Mouse (Mus musculus) MEL (cell line): ENCODE measurements around the gene Cdc73. TPM values are rescaled to one million over a fixed set of nuclear protein-coding genes. Genes with fewer than 3 reads are reported as not detected.

Experiments used
- DNase-seq: peaks from one replicate; pipeline ENCODE4 v3.0.0; 2011; ENCODE audit warnings: low read depth, low spot score
- H3K27ac ChIP-seq: 2 replicates; pipeline ENCODE4 v1.5.1; 2012; ENCODE audit warnings: low read depth, mild to moderate bottlenecking, control low read depth, low read length, moderate library complexity; ENCODE audit not compliant: control insufficient read depth
- H3K27me3 ChIP-seq, 2 experiments: fragments of 150-350 bp in 1 of 2; sonication (generic) in 1 of 2; 2 replicates each; pipeline ENCODE4 v1.6.1; 2012; ENCODE audit warnings: low read length in 2 of 2, mild to moderate bottlenecking in 2 of 2, improper control_type of control experiment in 1 of 2, moderate library complexity in 1 of 2; ENCODE audit not compliant: insufficient read depth in 2 of 2, control insufficient read depth in 1 of 2
- H3K36me3 ChIP-seq, 2 experiments: 2 replicates each; pipeline ENCODE4 v1.6.1; 2012 to 2014; ENCODE audit warnings: low read length in 2 of 2, improper control_type of control experiment in 1 of 2, inconsistent platforms in 1 of 2, mild to moderate bottlenecking in 1 of 2; ENCODE audit not compliant: insufficient read depth in 2 of 2, control insufficient read depth in 1 of 2
- H3K4me1 ChIP-seq, 2 experiments: fragments of 150-350 bp in 1 of 2; sonication (generic) in 1 of 2; 2 replicates each; pipeline ENCODE4 v1.6.1; 2012; ENCODE audit warnings: low read length in 2 of 2, improper control_type of control experiment in 1 of 2, mild to moderate bottlenecking in 1 of 2; ENCODE audit not compliant: insufficient read depth in 2 of 2, control insufficient read depth in 1 of 2
- H3K4me3 ChIP-seq, 2 experiments: fragments of 150-350 bp in 1 of 2; sonication (generic) in 1 of 2; 2 replicates each; pipeline ENCODE4 v1.5.1; 2012; ENCODE audit warnings: low read depth in 2 of 2, low read length in 2 of 2, mild to moderate bottlenecking in 2 of 2, moderate library complexity in 2 of 2, control low read depth in 1 of 2, improper control_type of control experiment in 1 of 2; ENCODE audit not compliant: control insufficient read depth in 1 of 2, insufficient read depth in 1 of 2
- H3K79me2 ChIP-seq: 2 replicates; pipeline ENCODE4 v1.6.1; 2012; ENCODE audit warnings: mild to moderate bottlenecking, low read length, moderate library complexity; ENCODE audit not compliant: control insufficient read depth, poor library complexity, insufficient read depth
- H3K9ac ChIP-seq: 2 replicates; pipeline ENCODE4 v1.6.1; 2012; ENCODE audit warnings: low read depth, mild to moderate bottlenecking, control low read depth, low read length, moderate library complexity; ENCODE audit not compliant: control insufficient read depth, poor library complexity, severe bottlenecking
- H3K9me3 ChIP-seq: fragments of 150-350 bp; sonication (generic); replicated peaks from 2 replicates; pipeline ENCODE4 v1.6.1; 2012; ENCODE audit warnings: mild to moderate bottlenecking, low read length, improper control_type of control experiment, moderate library complexity; ENCODE audit not compliant: insufficient read depth
- BHLHE40 ChIP-seq: IDR thresholded peaks from 2 replicates; pipeline ENCODE4 v1.6.1; 2012; ENCODE audit warnings: low read depth, mild to moderate bottlenecking, inconsistent platforms, low read length, improper control_type of control experiment, borderline replicate concordance
- ELF1 ChIP-seq: IDR thresholded peaks from 2 replicates; pipeline ENCODE4 v1.6.1; 2014; ENCODE audit warnings: low read depth, mild to moderate bottlenecking, inconsistent platforms, low read length, improper control_type of control experiment, moderate library complexity
- GABPA ChIP-seq: IDR thresholded peaks from 2 replicates; pipeline ENCODE4 v1.6.1; 2012; ENCODE audit warnings: low read depth, mild to moderate bottlenecking, inconsistent platforms, low read length, improper control_type of control experiment, moderate library complexity
- HCFC1 ChIP-seq: IDR thresholded peaks from 2 replicates; pipeline ENCODE4 v1.6.1; 2012; ENCODE audit warnings: low read depth, mild to moderate bottlenecking, inconsistent platforms, low read length, improper control_type of control experiment, moderate library complexity
- JUND ChIP-seq: IDR thresholded peaks from 2 replicates; pipeline ENCODE4 v1.6.1; 2011; ENCODE audit warnings: low read depth, mild to moderate bottlenecking, improper control_type of control experiment, low read length
- KAT2A ChIP-seq: conservative IDR thresholded peaks from 2 replicates; pipeline ENCODE4 v1.6.1; 2012; ENCODE audit warnings: low read depth, low read length, improper control_type of control experiment, inconsistent platforms
- MAX ChIP-seq: IDR thresholded peaks from 2 replicates; pipeline ENCODE4 v1.6.1; 2011; ENCODE audit warnings: low read length, improper control_type of control experiment
- MXI1 ChIP-seq: IDR thresholded peaks from 2 replicates; pipeline ENCODE4 v1.6.1; 2011; ENCODE audit warnings: mild to moderate bottlenecking, low read depth, low read length, improper control_type of control experiment
- MYC ChIP-seq: IDR thresholded peaks from 2 replicates; pipeline ENCODE4 v1.6.1; 2011; ENCODE audit warnings: low read depth, mild to moderate bottlenecking, low read length, improper control_type of control experiment, moderate library complexity
- NELFE ChIP-seq: IDR thresholded peaks from 2 replicates; pipeline ENCODE4 v1.6.1; 2011; ENCODE audit warnings: low read depth, low read length, improper control_type of control experiment
- POLR2A ChIP-seq, 2 experiments: IDR thresholded peaks; 2 replicates each; pipeline ENCODE4 v1.6.1; 2011 to 2012; ENCODE audit warnings: low read length in 2 of 2, mild to moderate bottlenecking in 2 of 2, control low read depth in 1 of 2, improper control_type of control experiment in 1 of 2, low read depth in 1 of 2, moderate library complexity in 1 of 2; ENCODE audit not compliant: control insufficient read depth in 1 of 2, insufficient read depth in 1 of 2, poor library complexity in 1 of 2
- POLR2AphosphoS2 ChIP-seq: IDR thresholded peaks from 2 replicates; pipeline ENCODE4 v1.6.1; 2011; ENCODE audit warnings: low read length, improper control_type of control experiment
- POLR2AphosphoS5 ChIP-seq: IDR thresholded peaks from 2 replicates; pipeline ENCODE4 v1.6.1; 2012; ENCODE audit warnings: low read depth, borderline replicate concordance, mild to moderate bottlenecking, inconsistent platforms, low read length, moderate library complexity, mixed read lengths
- SIN3A ChIP-seq: IDR thresholded peaks from 2 replicates; pipeline ENCODE4 v1.6.1; 2012; ENCODE audit warnings: low read length, improper control_type of control experiment, inconsistent platforms
- TAL1 ChIP-seq: IDR thresholded peaks from 2 replicates; pipeline ENCODE4 v1.6.1; 2012; ENCODE audit warnings: mild to moderate bottlenecking, inconsistent platforms, low read length, moderate library complexity, mixed read lengths
- USF1 ChIP-seq: IDR thresholded peaks from 2 replicates; pipeline ENCODE4 v1.6.1; 2014; ENCODE audit warnings: low read depth, mild to moderate bottlenecking, inconsistent platforms, low read length, improper control_type of control experiment, moderate library complexity
- USF2 ChIP-seq, 2 experiments: IDR thresholded peaks; 2 replicates each; pipeline ENCODE4 v1.6.1; 2011 to 2012; ENCODE audit warnings: improper control_type of control experiment in 2 of 2, low read length in 2 of 2, borderline replicate concordance in 1 of 2, inconsistent platforms in 1 of 2, low read depth in 1 of 2, mild to moderate bottlenecking in 1 of 2; ENCODE audit not compliant: insufficient read depth in 1 of 2
- ZMIZ1 ChIP-seq: IDR thresholded peaks from 2 replicates; pipeline ENCODE4 v1.6.1; 2012; ENCODE audit warnings: low read depth, mild to moderate bottlenecking, inconsistent platforms, low read length, improper control_type of control experiment, moderate library complexity
- ZNF384 ChIP-seq: IDR thresholded peaks from 2 replicates; pipeline ENCODE4 v1.6.1; 2012; ENCODE audit warnings: low read depth, mild to moderate bottlenecking, inconsistent platforms, low read length, improper control_type of control experiment
- polyA plus RNA-seq, 2 experiments: library from polyadenylated mRNA; stranded (reverse) in 1 of 2; unstranded in 1 of 2; fragments of >175 nt in 1 of 2; fragments of >200 nt in 1 of 2; gene quantifications; 2 replicates each; pipeline versions ENCODE4 v1.2.1 to v1.2.4; 2012; ENCODE audit warnings: low replicate concordance in 2 of 2, low read depth in 1 of 2; ENCODE audit not compliant: insufficient read length in 2 of 2, insufficient read depth in 1 of 2, missing spikeins in 1 of 2
- total RNA-seq: library from RNA; depleted of rRNA; stranded (reverse); fragments of 300-350 nt; gene quantifications from 2 replicates; pipeline ENCODE4 v1.2.3, GENCODE M21; 2012

Cdc73 gene
- total and polyA plus RNA-seq, 3 experiments, result 11.6 to 65.8 (median 55.2) TPM

DNA sequence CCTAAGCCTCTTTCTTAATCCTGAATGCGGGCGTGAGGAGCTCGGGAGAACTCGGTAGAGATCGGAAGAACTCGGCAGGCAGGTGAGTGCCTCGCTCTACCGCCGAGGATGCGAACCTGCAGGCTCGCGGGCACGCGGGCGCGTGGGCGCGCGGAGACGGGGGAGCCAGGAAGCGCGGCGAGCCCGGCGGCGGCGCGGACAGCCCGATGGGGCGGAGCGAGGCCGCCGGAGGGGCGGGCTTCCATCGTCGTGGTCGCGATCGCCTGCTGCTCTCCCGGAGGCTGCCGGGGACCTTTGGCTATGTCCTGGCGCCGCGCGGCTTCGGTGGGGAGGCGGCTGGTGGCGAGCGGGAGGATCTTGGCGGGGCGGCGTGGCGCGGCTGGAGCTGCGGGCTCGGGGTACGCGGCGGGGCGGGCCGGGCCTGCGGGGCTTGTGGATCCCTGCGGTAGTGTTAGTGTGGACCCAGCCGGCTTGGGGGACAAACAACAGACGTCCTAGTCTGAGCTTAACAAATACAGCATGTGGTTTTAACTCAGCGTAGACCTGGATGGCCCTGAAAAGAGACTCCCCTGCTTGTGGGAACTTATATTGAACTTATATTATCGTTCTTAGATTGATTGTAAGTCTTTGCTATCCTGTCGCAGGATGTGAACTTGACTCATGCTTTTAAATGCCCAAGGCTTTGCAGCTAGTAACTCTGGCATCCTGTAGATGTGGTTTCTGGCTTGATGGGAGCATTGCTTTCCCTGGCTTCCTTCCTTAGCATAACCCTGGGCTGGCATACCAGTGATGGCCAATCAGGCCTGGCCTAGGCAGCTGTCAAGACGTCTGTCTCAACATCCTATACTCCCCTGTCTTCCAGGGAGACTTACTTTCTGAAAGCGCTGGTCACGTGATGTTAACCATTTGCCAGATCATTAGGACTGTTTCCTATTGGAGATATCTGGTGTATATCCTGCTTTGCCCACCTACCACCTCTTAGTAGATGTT lies 37.0 kb upstream of the Cdc73 start:
- DNase-seq, result peak; percentile 90
- TF ChIP-seq NELFE (peak; percentile 54), KAT2A (no peak), BHLHE40 (peak; percentile 70), MXI1 (peak; percentile 61), POLR2A (IDR thresholded peaks at IDR 0.05; ENCODE audit: control insufficient read depth in 1 of 2, insufficient read depth in 1 of 2, low read depth in 1 of 2, low read length in 2 of 2, poor library complexity in 1 of 2) (peak; percentile 61 to 62; a peak in 2 of 4 replicates), MAX (peak; percentile 89), USF1 (peak; percentile 97), HCFC1 (peak; percentile 49; the same call in 1 of the 2 replicates), USF2 (IDR thresholded peaks at IDR 0.05; ENCODE audit: borderline replicate concordance in 1 of 2, insufficient read depth in 1 of 2, low read depth in 1 of 2, low read length in 2 of 2) (peak; percentile 73 to 87), POLR2AphosphoS5 (no peak), ELF1 (peak; percentile 34; the same call in 1 of the 2 replicates), MYC (peak; percentile 17; the same call in 1 of the 2 replicates), POLR2AphosphoS2 (no peak), SIN3A (peak; percentile 57; the same call in 1 of the 2 replicates)
- TF ChIP-seq, all 39 proteins: peak for 11
- Histone ChIP-seq H3K9me3 (no peaks in the 10 kb centered on the region), H3K4me1 (no peaks in the 10 kb centered on the region; a peak in 1 of 4 replicates), H3K9ac (peak overlapping the region; percentile 76), H3K4me3 (peak overlapping the region; percentile 67 to 94), H3K79me2 (no peaks in the 10 kb centered on the region; the same call in 1 of the 2 replicates), H3K27ac (peak overlapping the region; percentile 81), H3K27me3 (no peaks in the 10 kb centered on the region), H3K36me3 (peaks cover 0 to 10% of the 10 kb centered on the region in 2 experiments; a peak in 2 of 4 replicates)

DNA sequence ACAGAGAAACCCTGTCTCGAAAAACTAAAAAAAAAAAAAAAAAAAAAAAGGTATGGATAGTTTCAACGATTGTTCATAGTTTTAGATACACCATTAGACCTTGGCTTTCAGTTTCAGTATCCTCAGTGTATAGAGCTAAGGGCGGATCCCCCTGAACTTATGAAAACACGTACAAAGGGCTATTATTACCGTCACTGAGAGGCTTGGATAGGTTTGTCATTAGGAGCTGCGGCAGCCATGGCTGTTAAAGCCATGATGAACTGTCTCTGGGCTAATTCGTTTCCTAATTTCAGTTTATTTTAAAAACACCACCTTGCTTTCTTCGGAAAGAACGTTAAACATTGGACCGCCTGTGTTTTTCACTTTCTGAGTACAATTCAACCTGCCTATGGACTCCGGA lies 36.1 kb upstream of the Cdc73 start:
- peak overlapping the region; percentile 76 for H3K9ac ChIP-seq
- H3K27ac ChIP-seq, result 0 out of 2 replicates have a peak overlapping the region, but pooled peaks have one; percentile 4
- H3K27me3 ChIP-seq, result no peaks in the 10 kb centered on the region
- H3K36me3 ChIP-seq, result peaks cover 0 to 10% of the 10 kb centered on the region in 2 experiments; a peak in 2 of 4 replicates
- H3K4me3 ChIP-seq, result peak overlapping the region; percentile 67 to 94
- H3K79me2 ChIP-seq, result no peaks in the 10 kb centered on the region; the same call in 1 of the 2 replicates
- DNase-seq, result peak; percentile 55
- H3K4me1 ChIP-seq, result no peaks in the 10 kb centered on the region; a peak in 1 of 4 replicates
- TF ChIP-seq USF2 (IDR thresholded peaks at IDR 0.05; ENCODE audit: borderline replicate concordance in 1 of 2, insufficient read depth in 1 of 2, low read depth in 1 of 2, low read length in 2 of 2), result no peak
- TF ChIP-seq ZNF384, result 0 out of 2 replicates have a peak, but pooled peaks have one; percentile 18
- no peak for TF ChIP-seq JUND
- no peak; the same call in 1 of the 2 replicates for TF ChIP-seq ZMIZ1
- no peak for TF ChIP-seq GABPA
- TF ChIP-seq TAL1, result no peak
- TF ChIP-seq POLR2AphosphoS5, result no peak
- TF ChIP-seq, all 39 proteins: peak for 1
- no peaks in the 10 kb centered on the region for H3K9me3 ChIP-seq
